Mouse (Mus musculus) erythroblast, embryonic 14.5 days (primary cell): ENCODE measurements around the gene Ddx17.

Experiments
- GATA1 ChIP-seq: IDR thresholded peaks from 2 replicates; pipeline ENCODE4 v1.6.1; 2012; ENCODE audit warnings: low read length, inconsistent platforms, mixed read lengths
- TAL1 ChIP-seq: IDR thresholded peaks from 3 replicates; pipeline ENCODE4 v1.6.1; 2012; ENCODE audit warnings: low read length, inconsistent platforms, mixed read lengths

DNA sequence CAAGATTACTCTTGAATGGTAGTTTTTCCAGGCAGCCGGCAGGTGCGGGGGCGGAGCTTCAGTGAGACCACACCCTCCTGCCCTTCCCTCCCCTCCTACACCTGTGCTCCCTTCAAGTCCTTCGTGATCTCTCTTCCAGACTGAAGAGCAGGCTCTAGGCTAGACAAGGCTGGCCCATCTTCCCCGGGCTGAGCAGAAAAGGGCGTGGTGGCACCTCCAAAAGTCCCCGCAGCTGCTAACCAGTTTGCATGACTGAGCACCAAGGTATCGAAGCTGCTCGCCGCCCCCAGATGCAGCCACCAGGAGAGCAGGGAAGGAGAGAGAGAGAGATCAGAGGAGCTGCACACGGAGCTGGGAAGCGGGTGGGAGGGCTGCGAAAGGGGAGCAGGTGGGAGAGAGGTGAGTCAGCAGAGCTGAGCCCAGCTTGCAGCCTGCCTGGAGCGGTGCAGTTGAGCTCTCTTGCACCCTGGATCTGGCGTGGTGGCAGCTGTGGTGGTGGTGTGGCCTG lies 65.3 kb downstream of the Ddx17 start:
- no peak for TF ChIP-seq GATA1
- TF ChIP-seq TAL1: no peak
